Mouse (Mus musculus) ES-E14 (cell line): ENCODE data around the gene Hmces. TPM values are rescaled to one million over a fixed set of nuclear protein-coding genes. Genes with fewer than 3 reads are reported as not detected.

Experiments
- DNase-seq: peaks from one replicate; pipeline ENCODE4 v3.0.0-alpha.2; 2013; ENCODE audit warnings: low read depth, low spot score
- H3K27ac ChIP-seq: 2 replicates; pipeline ENCODE4 v1.5.1; 2012; ENCODE audit warnings: low read depth, mild to moderate bottlenecking, low read length, moderate library complexity, mixed read lengths; ENCODE audit not compliant: poor library complexity, insufficient read depth, severe bottlenecking
- H3K36me3 ChIP-seq: 2 replicates; pipeline ENCODE4 v1.6.1; 2012; ENCODE audit warnings: mild to moderate bottlenecking, low read length, moderate library complexity, mixed read lengths; ENCODE audit not compliant: control insufficient read depth, poor library complexity, insufficient read depth, severe bottlenecking
- H3K4me1 ChIP-seq, 2 experiments: fragments of 150-350 bp in 1 of 2; sonication (generic) in 1 of 2; 2 replicates each; pipeline ENCODE4 v1.6.1; 2012; ENCODE audit warnings: low read length in 2 of 2, mild to moderate bottlenecking in 1 of 2, mixed read lengths in 1 of 2; ENCODE audit not compliant: control insufficient read depth in 2 of 2, insufficient read depth in 2 of 2, poor library complexity in 1 of 2
- H3K4me3 ChIP-seq, 2 experiments: fragments of 150-350 bp in 1 of 2; sonication (generic) in 1 of 2; 2 replicates each; pipeline ENCODE4 v1.5.1; 2012; ENCODE audit warnings: low read length in 2 of 2, low read depth in 1 of 2, mild to moderate bottlenecking in 1 of 2, mixed read lengths in 1 of 2; ENCODE audit not compliant: insufficient read depth in 1 of 2, poor library complexity in 1 of 2, severe bottlenecking in 1 of 2
- H3K9ac ChIP-seq: 2 replicates; pipeline ENCODE4 v1.6.1; 2012; ENCODE audit warnings: low read depth, mild to moderate bottlenecking, low read length, mixed read lengths; ENCODE audit not compliant: poor library complexity, insufficient read depth, severe bottlenecking
- H3K9me3 ChIP-seq: fragments of 150-350 bp; sonication (generic); 2 replicates; pipeline ENCODE4 v1.6.1; 2012; ENCODE audit warnings: low read depth, mild to moderate bottlenecking, low read length; ENCODE audit not compliant: control insufficient read depth, insufficient read depth
- CHD2 ChIP-seq: IDR thresholded peaks from 2 replicates; pipeline ENCODE4 v1.6.1; 2014; ENCODE audit warnings: mild to moderate bottlenecking, low read depth, low read length, inconsistent platforms
- HCFC1 ChIP-seq: IDR thresholded peaks from 2 replicates; pipeline ENCODE4 v1.6.1; 2012; ENCODE audit warnings: low read length, inconsistent platforms, borderline replicate concordance; ENCODE audit not compliant: insufficient read depth
- MAFK ChIP-seq: IDR thresholded peaks from 2 replicates; pipeline ENCODE4 v1.6.1; 2014; ENCODE audit warnings: mild to moderate bottlenecking, low read depth, low read length, inconsistent platforms; ENCODE audit not compliant: insufficient read depth
- ZC3H11A ChIP-seq: IDR thresholded peaks from 2 replicates; pipeline ENCODE4 v1.6.1; 2012; ENCODE audit warnings: low read depth, mild to moderate bottlenecking, inconsistent platforms, low read length, borderline replicate concordance
- ZNF384 ChIP-seq: IDR thresholded peaks from 2 replicates; pipeline ENCODE4 v1.6.1; 2012; ENCODE audit warnings: low read depth, low read length, inconsistent platforms
- in situ Hi-C, 2 experiments: fragments of 600-800 bp; cut with MboI; formaldehyde crosslinking; loops; one replicate each; pipeline ENCODE4 v1.15.1; 2025; ENCODE audit warnings: low sequenced_read_pairs in 2 of 2, inconsistent platforms in 1 of 2; ENCODE audit not compliant: unreplicated experiment in 2 of 2
- total RNA-seq: library from RNA; depleted of rRNA; stranded (reverse); fragments of 300-350 nt; gene quantifications from 2 replicates; pipeline ENCODE4 v1.2.3, GENCODE M21; 2012; rRNA removed

Gene Hmces
- 61.2 and 125 TPM in 2 replicates for total RNA-seq

DNA sequence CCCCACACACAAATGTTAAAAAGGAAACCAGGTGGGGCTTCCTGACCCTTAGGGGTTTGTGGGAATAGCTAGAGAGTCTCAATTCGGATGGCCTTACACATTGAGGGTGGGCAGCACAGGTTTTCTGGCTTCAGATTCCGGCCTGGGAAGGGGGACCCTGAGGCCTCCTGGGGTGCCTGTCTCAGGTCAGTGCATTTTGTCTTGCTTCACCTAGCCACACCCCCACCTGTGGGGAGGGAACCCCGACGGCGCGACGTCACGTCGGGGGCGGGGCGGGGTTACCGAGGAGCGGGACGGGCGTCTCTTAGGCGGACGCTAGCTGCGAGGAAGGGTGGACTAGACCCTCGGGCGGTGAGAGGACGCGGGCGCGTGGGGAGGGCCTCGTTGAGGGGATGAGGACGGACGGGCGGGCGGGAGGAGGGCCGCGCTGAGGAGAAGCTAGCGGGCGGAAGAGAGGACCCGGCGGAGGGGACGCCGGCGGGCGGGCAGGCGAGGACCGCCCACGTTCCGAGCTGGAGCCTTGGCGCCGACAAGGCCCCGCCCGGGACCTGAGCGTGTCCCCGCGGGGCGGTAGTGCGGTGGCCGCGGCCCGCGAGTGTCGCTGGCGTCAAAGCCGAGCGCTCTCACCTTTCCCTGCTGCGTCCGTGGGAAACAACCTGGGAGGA lies at the start of gene Hmces:
Gene Hmces, plus strand, starts transcription at position 275 of the 665 bp plus-strand sequence.
- H3K27ac ChIP-seq, result peak within 1 kb of the TSS; percentile 95
- TF ChIP-seq MAFK, result no peak
- no peak for TF ChIP-seq HCFC1
- TF ChIP-seq CHD2, result no peak
- TF ChIP-seq ZNF384, result no peak
- no peak for TF ChIP-seq ZC3H11A
- peaks cover 46% of the 10 kb centered on the region for H3K36me3 ChIP-seq
- peak within 1 kb of the TSS; percentile 83 for H3K9ac ChIP-seq
- no peaks in the 10 kb centered on the region for H3K9me3 ChIP-seq
- in situ Hi-C loops, result loop anchor here in 1 of 2 experiments (25.0 kb wide), 1 partner anchor 974 kb away; the partner anchor contains the start of genes Mcm2 and Podxl2
- peak; percentile 80 for DNase-seq
- peaks cover 8 to 32% of the 10 kb centered on the region in 2 experiments; a peak in 3 of 4 replicates for H3K4me1 ChIP-seq
- H3K4me3 ChIP-seq, result peak within 1 kb of the TSS; percentile 80 to 93

DNA sequence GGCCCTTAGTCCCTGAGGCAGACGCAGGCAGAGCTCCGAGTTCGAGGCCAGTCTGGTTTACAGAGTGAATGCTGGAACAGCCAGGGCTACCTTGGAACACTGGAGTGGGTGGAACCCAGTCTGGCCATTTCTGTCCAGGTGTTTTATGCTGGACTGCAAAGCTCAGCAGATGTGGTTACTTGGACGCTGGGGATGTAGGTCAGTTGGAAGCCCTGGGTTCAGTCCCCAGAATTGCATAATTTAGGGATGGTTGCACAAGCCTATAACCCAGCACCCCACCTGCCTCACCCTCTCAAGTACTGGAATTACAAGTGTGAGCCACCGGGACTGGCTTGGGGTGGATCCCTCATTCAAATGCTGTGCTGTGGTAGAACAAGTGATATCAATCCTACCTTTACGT lies 47.5 kb upstream of the Hmces start:
- Histone ChIP-seq H3K4me1 (no peaks in the 10 kb centered on the region; a peak in 1 of 4 replicates), H3K27ac (no peak overlapping the region), H3K9ac (no peak overlapping the region), H3K36me3 (no peaks in the 10 kb centered on the region), H3K9me3 (no peaks in the 10 kb centered on the region), H3K4me3 (no peak overlapping the region)
- in situ Hi-C loops, result no loop called here
- no peak for TF ChIP-seq MAFK
- no peak for TF ChIP-seq CHD2
- no peak for TF ChIP-seq HCFC1
- TF ChIP-seq ZNF384, result no peak
- no peak for TF ChIP-seq ZC3H11A
- no peak for DNase-seq

DNA sequence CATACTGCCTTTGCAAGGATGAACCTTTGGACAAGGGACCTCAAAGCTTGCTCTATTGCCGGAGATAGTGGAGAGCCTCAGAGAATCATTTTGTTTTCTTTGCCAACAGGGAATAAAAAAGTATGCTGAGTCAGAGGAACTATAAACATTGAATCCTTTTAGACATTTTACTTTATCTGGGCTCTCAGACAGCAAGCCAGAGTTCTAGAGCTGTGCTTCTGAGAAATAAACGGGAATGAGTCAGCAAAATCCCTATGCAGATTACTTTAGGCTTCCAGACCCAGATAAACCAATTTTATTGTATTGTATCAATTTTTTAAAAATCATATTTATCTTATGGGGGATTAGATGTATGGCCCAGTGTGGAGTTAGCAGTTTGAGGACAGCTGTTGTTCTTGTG lies 46.5 kb upstream of the Hmces start:
- TF ChIP-seq ZNF384 (no peak), MAFK (peak; percentile 39; the same call in 1 of the 2 replicates)
- H3K27ac ChIP-seq, result no peak overlapping the region
- H3K36me3 ChIP-seq, result no peaks in the 10 kb centered on the region
- no peaks in the 10 kb centered on the region; a peak in 1 of 4 replicates for H3K4me1 ChIP-seq
- DNase-seq, result no peak
- in situ Hi-C loops, result no loop called here
- no peaks in the 10 kb centered on the region for H3K9me3 ChIP-seq
- no peak overlapping the region for H3K4me3 ChIP-seq
- H3K9ac ChIP-seq, result no peak overlapping the region

DNA sequence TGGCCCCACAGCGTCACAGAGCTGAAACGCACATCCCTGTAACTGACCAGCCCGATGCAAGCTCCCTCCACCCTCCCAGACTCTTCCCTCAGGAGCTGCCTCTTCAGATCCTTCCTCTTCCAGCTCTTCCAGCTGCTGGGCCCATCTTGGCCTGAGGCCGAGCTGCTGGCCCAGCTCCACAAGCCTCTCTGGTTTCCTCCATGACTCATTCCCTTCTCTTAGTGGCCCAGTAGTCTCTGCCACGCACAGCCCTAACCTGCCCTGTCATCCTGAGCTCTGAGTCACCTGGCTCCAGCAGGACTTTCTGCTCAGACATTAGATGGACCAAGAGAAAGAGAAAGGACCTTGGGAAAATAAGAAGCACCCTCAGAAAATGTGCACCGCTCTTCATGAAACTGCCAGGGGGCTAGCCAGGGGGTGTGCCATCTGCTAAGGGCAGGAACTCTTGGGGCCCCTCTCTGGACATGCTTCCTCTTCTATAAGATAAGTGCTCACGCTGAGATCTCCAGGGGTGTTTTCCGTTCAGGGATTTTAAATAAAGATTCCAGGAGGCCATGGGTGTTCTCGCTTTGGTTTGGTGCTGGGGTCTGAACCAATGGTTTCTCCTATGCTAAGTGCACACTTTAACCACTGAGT lies 44.7 kb upstream of the Hmces start:
- DNase-seq, result no peak
- Histone ChIP-seq H3K4me3 (no peak overlapping the region), H3K9ac (no peak overlapping the region), H3K36me3 (no peaks in the 10 kb centered on the region), H3K27ac (no peak overlapping the region), H3K4me1 (no peaks in the 10 kb centered on the region; a peak in 1 of 4 replicates), H3K9me3 (no peaks in the 10 kb centered on the region)
- in situ Hi-C loops, result no loop called here
- TF ChIP-seq CHD2 (no peak), HCFC1 (no peak)

DNA sequence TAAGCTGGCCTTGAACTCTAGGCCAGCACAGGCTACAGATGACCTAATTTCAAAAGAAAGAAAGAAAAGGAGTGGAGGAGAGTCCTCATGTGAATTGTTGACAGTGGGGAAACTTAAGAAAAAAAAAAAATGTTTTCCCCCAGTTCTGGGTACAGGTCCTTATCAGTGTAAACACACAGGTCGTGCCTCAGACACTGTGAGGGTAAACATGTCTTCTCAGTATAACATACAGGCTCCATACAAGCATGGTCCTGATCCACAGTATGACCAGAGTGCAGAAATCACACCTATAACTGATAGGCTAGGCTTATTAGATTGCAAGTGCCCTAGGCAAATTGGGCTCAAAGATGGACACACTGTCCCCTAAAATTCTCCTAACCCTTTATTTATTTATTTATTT lies 43.3 kb upstream of the Hmces start:
- H3K4me1 ChIP-seq, result no peaks in the 10 kb centered on the region; a peak in 1 of 4 replicates
- H3K27ac ChIP-seq, result no peak overlapping the region
- no peaks in the 10 kb centered on the region for H3K9me3 ChIP-seq
- no peak overlapping the region for H3K9ac ChIP-seq
- H3K4me3 ChIP-seq, result no peak overlapping the region
- H3K36me3 ChIP-seq, result no peaks in the 10 kb centered on the region
- in situ Hi-C loops, result no loop called here
- no peak for DNase-seq
- TF ChIP-seq MAFK, result no peak
